In the genomic region with DNA sequence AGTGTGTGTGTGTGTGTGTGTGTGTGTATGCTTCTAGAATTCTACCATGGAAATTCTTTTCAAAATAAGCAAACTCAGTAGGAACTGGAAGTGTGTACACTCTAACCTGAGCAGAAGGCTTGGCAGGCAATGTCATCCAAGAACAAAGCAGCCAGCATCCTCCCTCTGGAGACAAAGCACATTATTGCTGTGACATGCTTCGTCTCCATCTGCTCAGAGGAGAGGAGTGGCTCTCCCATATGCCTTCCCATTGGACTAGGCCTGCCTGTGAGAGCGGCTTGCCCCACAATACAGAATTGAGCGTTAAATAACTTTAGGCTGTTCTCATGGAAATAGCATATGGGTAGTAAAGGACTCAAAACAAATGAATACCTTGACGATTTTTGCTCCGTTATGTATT, we compare ENCODE assay signal across 10 mouse cellular contexts.
DNase-seq lines count a peak whose midpoint lies in the region; ATAC-seq lines count a peak whose summit lies in the region.
"Had no signal": no experiment of that assay in that cellular context is flagged by ENCODE, and none has a peak within 500 bp of the region (broad histone marks: within the 10 kb centered on the region; RNA-seq: fewer than 3 reads in every experiment).

No protein-coding gene starts in this region.

- no peak overlapping the region for H3K4me3 ChIP-seq in hindbrain, embryonic 11.5 days (ENCODE audit: low read depth, low read length)
- H3K4me3 ChIP-seq in limb, embryonic 13.5 days, result no peak overlapping the region

- WGBS in hindbrain, embryonic 11.5 days, result 53% methylated on average over 5 of the region's 5 CpGs
- 74% methylated on average over 5 of the region's 5 CpGs for WGBS in limb, embryonic 13.5 days

- H3K9ac ChIP-seq in hindbrain, embryonic 11.5 days (ENCODE audit: low read depth, low read length), result no peak overlapping the region
- H3K9ac ChIP-seq in limb, embryonic 13.5 days, result no peak overlapping the region

- no peaks in the 10 kb centered on the region for H3K9me3 ChIP-seq in hindbrain, embryonic 11.5 days (ENCODE audit: control insufficient read depth, low read length)
- no peaks in the 10 kb centered on the region for H3K9me3 ChIP-seq in limb, embryonic 13.5 days

- peak; percentile 82 for DNase-seq in brain, adult 2 months (ENCODE audit: low read depth, low spot score)
- DNase-seq in cerebellum, postnatal 10 days, result peak; percentile 86 to 90
- peak; percentile 58 for DNase-seq in hindbrain, embryonic 11.5 days (ENCODE audit: low spot score)
- no peak for DNase-seq in heart, postnatal 14 days
- DNase-seq in adrenal gland, postnatal 4 days (ENCODE audit: low spot score in 2 of 2), result no peak
- no peak for DNase-seq in left cerebral cortex, adult 8-10 months (ENCODE audit: low spot score in 2 of 2)
- DNase-seq in urinary bladder, adult 2 months (ENCODE audit: low spot score), result no peak
- DNase-seq: lung, postnatal 14 days had no signal

- H3K4me2 ChIP-seq in hindbrain, embryonic 11.5 days (replicated peaks; ENCODE audit: low read depth, low read length), result no peak overlapping the region
- no peak overlapping the region for H3K4me2 ChIP-seq in limb, embryonic 13.5 days (replicated peaks)

- intact Hi-C loops in heart, postnatal 14 days (cut with DNase I), result no loop called here

- no peaks in the 10 kb centered on the region for H3K36me3 ChIP-seq in hindbrain, embryonic 11.5 days (ENCODE audit: control insufficient read depth, insufficient read depth, low read length)
- no peaks in the 10 kb centered on the region for H3K36me3 ChIP-seq in limb, embryonic 13.5 days

- no peaks in the 10 kb centered on the region for H3K4me1 ChIP-seq in hindbrain, embryonic 11.5 days (replicated peaks; ENCODE audit: control insufficient read depth, insufficient read depth, low read length)
- H3K4me1 ChIP-seq in limb, embryonic 13.5 days, result no peaks in the 10 kb centered on the region

- no peak overlapping the region for H3K27ac ChIP-seq in hindbrain, embryonic 11.5 days (ENCODE audit: low read depth, low read length)
- peak overlapping the region; percentile 65; the same call in 1 of the 2 replicates for H3K27ac ChIP-seq in limb, embryonic 13.5 days
- H3K27ac ChIP-seq: stomach, postnatal 0 days had no signal

- no peaks in the 10 kb centered on the region for H3K27me3 ChIP-seq in hindbrain, embryonic 11.5 days (ENCODE audit: control insufficient read depth, insufficient read depth, low read length)
- H3K27me3 ChIP-seq in limb, embryonic 13.5 days, result 0 out of 2 replicates have a peak, but pooled peaks cover 2% of the 10 kb centered on the region

- peak; percentile 90 for ATAC-seq in hindbrain, embryonic 11.5 days (ENCODE audit: low FRiP score)
- ATAC-seq in limb, embryonic 13.5 days (ENCODE audit: low FRiP score, low read depth), result no peak

Comparison
In these comparisons a context has a peak if more than half of its experiments do, and no peak if none do; other contexts are left out.
1. DNase-seq: peak in brain, adult 2 months (single experiment), cerebellum, postnatal 10 days (2 of 2) and hindbrain, embryonic 11.5 days (single experiment); none in heart, postnatal 14 days (0 of 2), adrenal gland, postnatal 4 days (0 of 2), left cerebral cortex, adult 8-10 months (0 of 2) and urinary bladder, adult 2 months (single experiment).